Mouse (Mus musculus) brain, embryonic 18.5 days (tissue): Measurements from ENCODE around the gene Smim8.

ENCODE experiments used
- DNase-seq: peaks from one replicate; pipeline ENCODE4 v3.0.0-alpha.2; 2012; ENCODE audit warnings: low read depth, low spot score

The Smim8 gene

DNA sequence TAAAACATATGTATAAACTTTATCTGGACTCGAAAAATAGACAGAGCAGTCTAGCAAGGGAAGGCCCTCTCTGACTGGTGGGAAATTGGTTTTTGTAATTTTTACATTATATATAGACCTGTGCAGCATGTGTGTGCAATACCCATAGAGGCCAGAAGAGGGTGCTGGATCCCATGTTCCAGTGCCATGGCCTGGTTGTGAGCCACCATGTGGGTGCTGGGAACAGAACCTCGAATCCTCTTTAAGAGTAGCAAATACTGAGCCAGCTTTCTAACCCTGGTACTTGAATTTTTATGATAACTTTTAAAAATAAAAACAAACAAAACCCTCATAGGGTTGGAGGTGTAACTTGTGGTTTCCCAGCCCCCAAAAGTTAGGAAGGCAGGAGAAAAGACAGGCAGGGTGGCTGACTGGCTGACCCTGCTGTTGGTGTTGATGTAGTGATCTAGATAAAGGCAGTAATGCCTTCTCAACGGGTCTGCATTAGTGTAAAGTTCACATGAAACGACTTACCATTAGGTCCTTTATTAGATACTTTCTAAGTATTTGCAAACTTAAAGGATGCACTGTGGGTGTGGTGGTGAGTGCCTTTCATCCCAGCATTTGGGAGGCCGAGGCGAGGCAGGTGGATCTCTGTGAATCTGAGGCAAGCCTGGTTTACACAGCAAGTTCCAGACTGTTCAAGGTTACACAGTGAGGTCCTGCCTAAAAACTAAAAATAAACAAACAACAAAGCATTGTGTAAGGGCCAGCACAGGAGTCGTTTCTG, 57.9 kb downstream of the Smim8 start:
- no peak for DNase-seq

DNA sequence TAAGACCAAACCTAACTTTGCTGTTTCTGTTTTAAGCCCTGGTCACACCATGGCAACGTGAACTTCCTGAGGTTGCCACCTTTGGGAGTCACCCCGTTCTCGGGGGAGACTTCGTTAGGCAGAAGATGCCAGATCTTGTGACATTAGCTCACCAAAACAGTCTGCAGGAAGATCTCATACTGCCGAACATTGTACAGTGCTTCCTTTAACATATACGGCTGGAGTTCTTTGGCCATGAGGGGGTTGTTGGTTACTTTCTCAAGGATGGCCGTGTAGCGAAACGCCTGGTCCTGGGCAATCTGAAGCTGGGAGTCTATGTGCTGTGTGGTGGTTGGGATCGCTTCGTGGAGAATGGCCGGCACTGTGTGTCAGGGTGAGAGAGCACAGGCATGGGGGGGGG, 58.8 kb downstream of the Smim8 start:
- no peak for DNase-seq
